Mouse (Mus musculus): ENCODE measurements around the gene Cdc40.

DNA sequence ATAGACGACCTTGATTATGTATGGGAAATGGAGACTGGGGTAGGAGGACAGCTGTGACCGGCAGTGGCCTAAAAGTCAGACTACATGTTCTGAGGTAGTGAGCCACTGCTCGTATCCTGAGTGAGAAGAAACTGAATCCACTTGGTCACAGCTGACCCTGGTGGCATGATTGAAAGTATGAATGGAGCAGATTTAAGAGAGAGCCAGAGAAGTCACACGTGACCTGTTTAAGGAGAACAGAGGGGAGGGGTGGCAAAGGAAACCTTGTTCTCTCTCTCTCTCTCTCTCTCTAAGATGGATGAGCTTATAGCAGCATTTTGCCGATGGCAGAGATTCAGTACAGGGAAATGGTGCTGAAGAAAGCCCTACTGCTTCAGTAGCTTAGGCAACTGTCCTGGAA is 13.5 kb upstream of the Cdc40 start:
- TF ChIP-seq CTCF (IDR thresholded peaks at IDR 0.05; ENCODE audit: borderline replicate concordance, insufficient read depth, low read depth, low read length) (no peak), POLR2A (IDR thresholded peaks at IDR 0.05; ENCODE audit: borderline replicate concordance, insufficient read depth, low read length) (no peak)

Data from cerebellum, adult 2 months (tissue).